Mouse (Mus musculus): Measurements from ENCODE around the gene Ate1.
"Not testable (repeated sequence)": the region's sequence is repeated elsewhere in the genome, so short reads cannot be mapped to it uniquely, and the experiment has no call there.

Gene Ate1

GRCm38 (mm10) chr7:130520049-130520425 is at the start of gene Ate1:
Gene Ate1 (minus strand): TSS chr7:130520369.
- DNase-seq = no peak

- DNase-seq = no peak
These were observed 48.7 kb upstream of the Ate1 start for GRCm38 (mm10) chr7:130568783-130569436.

GRCm38 (mm10) chr7:130564596-130564995 is 44.4 kb upstream of the Ate1 start:
- no peak for DNase-seq

- DNase-seq = no peak
These were observed 43.7 kb upstream of the Ate1 start for GRCm38 (mm10) chr7:130563880-130564279.

- DNase-seq = no peak
These were observed 43.1 kb upstream of the Ate1 start for GRCm38 (mm10) chr7:130563276-130563675.

- no peak for DNase-seq
These were observed 40.8 kb upstream of the Ate1 start for GRCm38 (mm10) chr7:130560933-130561332.

GRCm38 (mm10) chr7:130558592-130558991 is 38.4 kb upstream of the Ate1 start:
- DNase-seq = no peak

GRCm38 (mm10) chr7:130555597-130555996 is 35.4 kb upstream of the Ate1 start:
- DNase-seq = no peak

GRCm38 (mm10) chr7:130553321-130553720 is 33.2 kb upstream of the Ate1 start:
- peak; percentile 40 to 43 for DNase-seq

GRCm38 (mm10) chr7:130552780-130553179 is 32.6 kb upstream of the Ate1 start:
- peak; percentile 82 to 83 for DNase-seq

GRCm38 (mm10) chr7:130547635-130548175 is 27.5 kb upstream of the Ate1 start:
- DNase-seq = no peak

GRCm38 (mm10) chr7:130546791-130547484 is 26.8 kb upstream of the Ate1 start:
- peak; percentile 96 to 97 for DNase-seq

- no peak for DNase-seq
These were observed 26.2 kb upstream of the Ate1 start for GRCm38 (mm10) chr7:130546421-130546790.

GRCm38 (mm10) chr7:130545893-130546292 is 25.7 kb upstream of the Ate1 start:
- DNase-seq = no peak

- no peak for DNase-seq
These were observed 25.2 kb upstream of the Ate1 start for GRCm38 (mm10) chr7:130545401-130545800.

- no peak for DNase-seq
These were observed 23.0 kb upstream of the Ate1 start for GRCm38 (mm10) chr7:130543181-130543580.

GRCm38 (mm10) chr7:130540176-130540575 is 20.0 kb upstream of the Ate1 start:
- no peak for DNase-seq

GRCm38 (mm10) chr7:130537068-130537467 is 16.9 kb upstream of the Ate1 start:
- DNase-seq = no peak

- DNase-seq = no peak
These were observed 15.0 kb upstream of the Ate1 start for GRCm38 (mm10) chr7:130535174-130535573.

- peak; percentile 95 to 98 for DNase-seq
These were observed 13.4 kb upstream of the Ate1 start for GRCm38 (mm10) chr7:130533316-130534260.

- DNase-seq = not testable (repeated sequence)
These were observed 11.0 kb upstream of the Ate1 start for GRCm38 (mm10) chr7:130531138-130531537.

GRCm38 (mm10) chr7:130527306-130527705 is 7.1 kb upstream of the Ate1 start:
- DNase-seq = no peak

GRCm38 (mm10) chr7:130523451-130523850 is 3.3 kb upstream of the Ate1 start:
- no peak for DNase-seq
